Mouse (Mus musculus) embryo, embryonic 11.5 days (tissue): ENCODE results near the gene Emc9.

Experiments
- DNase-seq: peaks from one replicate; pipeline ENCODE4 v3.0.0-alpha.2; 2012; ENCODE audit warnings: low read depth, low spot score

Gene Emc9

GRCm38 (mm10) chr14:55584702-55585565 lies at the start of gene Emc9:
TSS of gene Emc9 (minus strand) at chr14:55585302.
- DNase-seq, result no peak

GRCm38 (mm10) chr14:55629312-55629711 lies 44.2 kb upstream of the Emc9 start:
- DNase-seq, result no peak

GRCm38 (mm10) chr14:55628077-55628827 lies 43.1 kb upstream of the Emc9 start:
- DNase-seq, result no peak

GRCm38 (mm10) chr14:55618486-55619195 lies 33.5 kb upstream of the Emc9 start:
- DNase-seq, result no peak

GRCm38 (mm10) chr14:55617822-55618221 lies 32.7 kb upstream of the Emc9 start, which contains the start of gene Rec8:
TSS of gene Rec8 (plus strand) at chr14:55618037.
- DNase-seq, result no peak

- DNase-seq, result no peak
Observed at GRCm38 (mm10) chr14:55616844-55617243, 31.7 kb upstream of the Emc9 start.

GRCm38 (mm10) chr14:55615876-55616275 lies 30.8 kb upstream of the Emc9 start:
- DNase-seq, result no peak

- DNase-seq, result no peak
Observed at GRCm38 (mm10) chr14:55614565-55615178, 29.6 kb upstream of the Emc9 start.

GRCm38 (mm10) chr14:55613346-55613745 lies 28.2 kb upstream of the Emc9 start:
- DNase-seq, result no peak

- DNase-seq, result no peak
Observed at GRCm38 (mm10) chr14:55608339-55608738, 23.2 kb upstream of the Emc9 start.

- DNase-seq, result no peak
Observed at GRCm38 (mm10) chr14:55605743-55606459, 20.8 kb upstream of the Emc9 start.

GRCm38 (mm10) chr14:55604823-55605222 lies 19.7 kb upstream of the Emc9 start:
- DNase-seq, result no peak

GRCm38 (mm10) chr14:55603633-55604576 lies 18.8 kb upstream of the Emc9 start:
- DNase-seq, result peak; percentile 76

GRCm38 (mm10) chr14:55603271-55603632 lies 18.1 kb upstream of the Emc9 start, which contains the start of gene Irf9:
TSS of gene Irf9 (plus strand) at chr14:55603571.
- no peak for DNase-seq

- DNase-seq, result no peak
Observed at GRCm38 (mm10) chr14:55598521-55599390, 13.7 kb upstream of the Emc9 start.

- no peak for DNase-seq
Observed at GRCm38 (mm10) chr14:55596036-55596690, 11.1 kb upstream of the Emc9 start.

GRCm38 (mm10) chr14:55592226-55592625 lies 7.1 kb upstream of the Emc9 start:
- no peak for DNase-seq

GRCm38 (mm10) chr14:55591331-55591891 lies 6.3 kb upstream of the Emc9 start, which contains the start of gene Rnf31:
TSS of gene Rnf31 (plus strand) at chr14:55591708.
- peak; percentile 81 for DNase-seq
